Mouse (Mus musculus): ENCODE measurements at regions not wholly inside any gene's neighbourhood (a gene's known extent, or its start where the extent isn't known, plus 50 kb on each side); places are given as distances from the start of the nearest gene placed in this dataset.
A peak's percentile ranks its signal among the peaks of the same experiment; 100 is the strongest.

DNA sequence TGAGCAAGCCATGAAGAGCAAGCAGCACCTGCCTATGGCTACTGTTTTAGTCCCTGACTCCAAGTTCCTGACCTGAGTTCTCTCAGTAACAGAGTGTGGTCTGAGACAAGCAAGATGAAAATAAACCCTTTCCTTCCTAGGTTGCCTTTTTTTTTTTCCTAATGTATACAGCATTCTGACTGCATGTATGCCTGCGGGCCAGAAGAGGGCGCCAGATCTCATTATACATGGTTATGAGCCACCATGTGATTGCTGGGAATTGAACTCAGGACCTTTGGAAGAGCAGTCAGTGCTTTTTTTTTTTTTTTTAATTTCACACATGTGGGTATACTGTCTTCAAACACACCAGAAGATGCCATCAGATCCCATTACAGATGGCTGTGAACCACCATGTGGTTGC lies 69.3 kb upstream of the Usp24 start:
- no peak for DNase-seq

DNA sequence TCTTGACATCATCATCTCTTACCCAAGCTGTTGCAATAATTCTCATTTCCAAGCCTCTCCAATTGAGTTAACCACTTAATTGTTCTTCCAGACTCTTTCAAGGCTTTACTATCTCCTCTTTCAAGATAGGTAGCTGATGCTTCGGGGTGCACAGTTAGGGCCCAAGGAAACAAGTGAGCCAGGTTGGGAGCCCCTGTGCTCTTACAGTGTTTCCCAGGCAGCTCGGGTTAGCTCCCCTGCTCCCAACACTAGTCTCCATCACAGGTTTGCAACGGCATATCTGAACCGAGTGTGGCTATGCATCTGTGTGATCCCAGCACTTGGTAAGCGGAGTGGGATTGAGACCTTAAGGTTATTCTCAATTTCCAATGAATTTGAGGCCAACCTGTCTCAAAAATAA lies 68.6 kb upstream of the Usp24 start:
- no peak for DNase-seq

DNA sequence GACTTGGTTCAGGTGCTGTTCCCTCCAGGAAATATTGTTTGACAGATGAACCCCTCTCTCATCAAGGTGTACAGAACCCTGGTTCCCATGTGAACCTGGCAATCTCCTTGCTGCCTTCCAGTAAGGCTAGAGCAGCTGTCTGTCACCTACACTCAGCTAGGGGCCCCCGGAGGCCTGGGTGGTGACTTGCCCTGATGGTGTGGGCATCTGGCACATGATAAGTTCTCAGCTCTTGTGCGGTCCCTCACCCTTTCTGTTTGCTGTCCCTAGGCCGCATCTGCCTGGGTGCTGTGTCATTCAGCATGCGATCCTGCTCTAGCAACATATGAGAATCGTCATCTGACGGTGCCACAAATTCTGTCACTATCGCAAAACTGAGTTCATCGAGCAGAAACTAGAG lies 67.7 kb upstream of the Usp24 start:
- no peak for DNase-seq

DNA sequence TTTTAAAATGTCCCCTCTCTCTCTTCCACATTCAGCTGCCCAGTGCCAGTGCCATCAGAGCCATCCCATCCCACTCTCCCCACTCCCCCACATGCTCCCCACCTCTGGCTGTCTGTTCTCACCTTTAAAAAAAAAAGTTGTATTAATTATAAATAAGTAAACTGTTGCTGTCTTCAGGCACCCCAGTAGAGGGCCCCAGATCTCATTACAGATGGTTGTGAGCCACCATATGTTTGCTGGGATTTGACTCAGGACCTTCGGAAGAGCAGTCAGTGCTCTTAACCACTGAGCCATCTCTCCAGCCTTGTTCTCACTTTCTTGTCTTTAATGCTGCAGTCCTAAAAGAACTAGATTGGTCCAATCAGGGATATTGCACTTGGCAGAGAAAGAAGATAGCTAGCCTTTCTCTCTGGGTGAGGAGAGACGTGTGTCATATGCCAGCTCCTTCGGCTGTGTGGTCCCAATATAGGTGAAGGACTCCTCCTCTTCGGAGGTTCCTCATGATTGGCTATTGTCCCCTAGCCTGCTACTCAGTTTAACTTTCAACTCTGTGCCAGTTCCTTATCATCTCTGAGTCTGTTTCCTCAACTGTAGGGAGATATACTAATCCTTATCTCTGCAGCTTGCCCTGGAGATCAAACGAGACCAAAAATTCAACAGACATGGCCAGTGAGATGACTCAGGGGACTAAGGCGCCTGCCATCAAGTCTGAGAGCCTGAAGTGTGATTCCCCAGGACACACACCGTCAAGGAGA lies 66.8 kb upstream of the Usp24 start:
- DNase-seq, result no peak

DNA sequence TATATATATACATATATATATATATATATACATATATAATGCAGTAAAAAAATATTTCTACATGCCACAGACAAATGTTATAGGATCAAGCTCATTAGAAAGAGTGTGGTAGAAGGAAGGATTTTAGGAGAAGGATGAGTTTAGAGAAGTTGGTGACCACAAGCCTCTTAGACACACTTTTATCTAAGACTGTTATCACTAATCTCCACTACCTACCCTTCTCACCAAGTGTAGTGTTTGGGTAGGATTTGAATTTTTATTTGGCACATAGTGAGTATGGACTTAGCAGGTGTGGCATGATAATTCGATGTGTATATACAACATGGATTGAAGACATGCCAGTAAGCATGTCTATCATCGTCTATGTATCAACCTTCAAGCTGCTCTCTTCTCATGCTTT lies 66.0 kb upstream of the Usp24 start:
- no peak for DNase-seq

DNA sequence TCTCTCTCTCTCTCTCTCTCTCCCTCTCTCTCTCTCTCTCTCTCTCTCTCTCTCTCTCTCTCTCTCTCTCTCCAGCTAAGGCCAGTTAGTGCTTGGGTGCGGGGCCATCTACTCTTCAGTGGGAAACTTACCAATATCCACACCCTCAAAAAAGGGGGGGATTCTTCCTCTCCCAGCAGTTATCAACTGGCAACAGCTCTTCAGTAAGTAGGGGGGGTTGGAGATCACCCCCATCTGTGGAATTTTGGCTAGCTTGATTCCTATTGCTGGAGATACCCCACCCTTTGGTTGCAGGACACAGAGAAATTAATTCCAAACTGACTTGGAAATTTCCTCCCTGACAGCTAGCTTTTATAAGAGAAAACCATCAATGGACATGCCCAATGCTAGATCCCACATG lies 64.6 kb upstream of the Usp24 start:
- no peak for DNase-seq

DNA sequence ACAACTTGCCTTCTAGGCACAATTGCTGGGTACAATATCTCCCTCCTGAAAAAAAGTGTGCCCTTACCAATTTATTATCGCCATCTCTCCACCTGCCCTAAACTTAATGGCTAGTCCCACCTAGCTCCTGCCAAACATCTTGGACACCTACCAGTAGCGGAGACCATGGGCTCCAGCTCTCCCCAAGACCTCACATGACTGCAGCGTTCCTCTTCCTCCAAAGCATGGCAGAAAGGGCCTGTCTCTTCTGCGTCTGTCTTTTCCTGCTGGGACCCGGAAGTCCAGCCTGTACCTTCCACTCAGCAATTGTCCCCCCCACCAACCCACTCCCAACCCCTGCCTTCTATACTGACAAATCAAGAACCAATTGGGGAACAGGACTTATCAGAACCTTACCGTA lies 63.1 kb upstream of the Usp24 start:
- DNase-seq, result no peak

DNA sequence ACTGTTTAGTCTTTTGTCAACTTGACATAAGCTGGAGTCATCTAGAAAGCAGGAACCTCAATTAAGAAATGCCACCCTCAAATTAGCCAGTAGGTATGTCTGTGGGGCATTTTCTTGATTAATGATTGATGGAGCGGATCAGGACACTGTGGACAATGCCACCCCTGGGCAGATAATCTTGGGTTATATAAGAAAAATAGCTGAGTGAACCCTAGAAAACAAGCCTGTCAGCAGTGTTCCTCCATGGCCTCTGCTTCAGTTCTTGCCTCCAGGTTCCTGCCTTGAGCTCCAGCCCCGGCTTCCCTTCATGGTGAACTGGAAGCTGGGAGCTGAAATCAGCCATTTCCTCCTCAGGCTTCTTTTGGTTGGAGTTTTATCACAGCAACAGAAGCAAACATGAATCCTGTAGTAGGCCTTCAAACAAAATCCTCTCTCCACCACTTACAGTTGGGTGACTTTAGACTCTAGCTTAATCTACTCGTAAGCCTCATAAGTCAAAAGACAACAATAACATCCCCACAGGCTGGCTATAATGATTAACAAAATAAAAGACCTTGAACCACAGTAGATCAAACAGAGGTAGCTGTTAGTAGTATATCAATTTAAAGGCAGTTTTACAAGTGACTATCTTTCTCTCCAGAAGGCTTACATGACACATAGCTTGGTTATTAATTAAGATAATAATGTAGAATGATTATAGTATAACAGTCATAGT lies 61.1 kb upstream of the Usp24 start:
- no peak for DNase-seq

DNA sequence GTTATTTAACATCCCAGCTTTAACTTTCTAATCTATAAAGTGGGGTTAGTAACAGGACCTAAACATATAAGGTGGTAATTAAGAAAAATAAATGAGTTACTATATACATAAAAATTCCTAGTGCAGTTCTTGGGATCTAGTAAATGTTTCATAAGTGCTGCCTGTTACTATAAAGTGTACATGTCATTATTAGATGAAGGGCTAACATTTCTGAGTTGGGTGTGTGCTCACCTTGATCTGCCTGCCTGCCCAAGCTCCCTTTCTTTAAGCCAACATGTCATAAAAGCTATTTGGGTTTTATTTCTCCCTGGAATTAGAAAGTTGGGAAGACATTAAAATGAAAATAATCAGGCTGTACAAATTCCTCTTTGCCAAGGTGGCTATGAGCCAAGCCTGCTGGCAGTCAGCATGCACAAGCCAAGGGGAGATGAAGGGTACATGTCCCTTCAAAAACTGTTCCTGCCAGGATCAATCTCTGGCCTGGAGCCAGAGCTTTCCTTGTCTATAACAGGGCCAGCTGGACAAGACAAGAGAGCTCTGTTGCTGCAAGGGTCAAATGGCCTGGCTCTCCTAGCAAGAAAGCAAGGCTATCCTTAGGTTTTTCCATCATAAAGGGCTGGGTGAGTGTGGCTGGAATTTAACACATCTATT lies 59.9 kb upstream of the Usp24 start:
- peak; percentile 79 for DNase-seq

DNA sequence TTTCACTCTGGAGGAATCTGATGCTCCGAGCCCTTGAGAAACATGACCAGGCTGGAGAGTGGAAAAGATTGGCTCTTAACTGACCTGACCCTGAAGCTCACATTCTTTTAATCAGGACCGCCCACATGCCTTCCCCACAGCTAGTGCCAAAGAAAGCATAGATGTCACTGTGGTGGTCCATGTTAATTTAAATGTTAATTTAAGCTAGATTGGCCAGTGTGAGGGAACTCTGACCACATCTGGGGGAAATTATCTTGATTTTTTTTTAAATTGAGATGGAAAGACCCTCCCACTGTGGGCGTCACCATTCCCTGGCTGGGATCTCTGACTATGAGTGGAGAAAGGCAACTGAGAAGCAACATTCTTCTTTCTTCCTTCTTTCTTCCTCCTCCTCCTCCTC lies 54.6 kb upstream of the Usp24 start:
- no peak for DNase-seq

DNA sequence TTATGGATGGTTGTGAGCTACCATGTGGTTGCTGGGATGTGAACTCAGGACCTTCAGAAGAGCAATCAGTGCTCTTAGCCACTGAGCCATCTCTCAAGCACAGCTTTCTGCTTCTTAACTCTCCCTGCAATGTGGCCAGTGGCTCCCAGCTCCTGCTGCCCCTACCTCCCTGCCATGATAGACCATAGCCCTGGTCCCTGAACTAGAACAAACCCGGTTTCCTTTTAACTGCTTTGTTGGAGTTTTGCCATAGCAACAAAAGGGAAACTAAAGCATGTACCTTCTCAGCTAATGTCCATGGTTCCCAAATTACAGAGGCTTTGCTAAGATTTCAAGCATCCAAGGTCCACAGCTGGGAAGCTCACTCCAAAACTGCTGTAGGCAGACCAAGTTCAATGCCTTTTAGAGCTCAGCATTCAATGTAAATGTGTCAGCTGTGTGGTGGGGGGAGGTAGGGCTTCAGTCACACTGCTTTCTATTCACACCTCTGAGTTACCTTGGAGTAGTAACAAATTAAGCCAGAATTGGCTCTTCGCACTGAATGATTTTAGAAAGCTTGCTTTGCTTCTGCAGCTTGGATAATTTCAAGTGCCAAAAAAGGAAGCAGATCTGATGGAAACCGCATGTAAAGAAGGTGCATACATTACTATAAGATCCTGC lies 54.0 kb upstream of the Usp24 start:
- no peak for DNase-seq

DNA sequence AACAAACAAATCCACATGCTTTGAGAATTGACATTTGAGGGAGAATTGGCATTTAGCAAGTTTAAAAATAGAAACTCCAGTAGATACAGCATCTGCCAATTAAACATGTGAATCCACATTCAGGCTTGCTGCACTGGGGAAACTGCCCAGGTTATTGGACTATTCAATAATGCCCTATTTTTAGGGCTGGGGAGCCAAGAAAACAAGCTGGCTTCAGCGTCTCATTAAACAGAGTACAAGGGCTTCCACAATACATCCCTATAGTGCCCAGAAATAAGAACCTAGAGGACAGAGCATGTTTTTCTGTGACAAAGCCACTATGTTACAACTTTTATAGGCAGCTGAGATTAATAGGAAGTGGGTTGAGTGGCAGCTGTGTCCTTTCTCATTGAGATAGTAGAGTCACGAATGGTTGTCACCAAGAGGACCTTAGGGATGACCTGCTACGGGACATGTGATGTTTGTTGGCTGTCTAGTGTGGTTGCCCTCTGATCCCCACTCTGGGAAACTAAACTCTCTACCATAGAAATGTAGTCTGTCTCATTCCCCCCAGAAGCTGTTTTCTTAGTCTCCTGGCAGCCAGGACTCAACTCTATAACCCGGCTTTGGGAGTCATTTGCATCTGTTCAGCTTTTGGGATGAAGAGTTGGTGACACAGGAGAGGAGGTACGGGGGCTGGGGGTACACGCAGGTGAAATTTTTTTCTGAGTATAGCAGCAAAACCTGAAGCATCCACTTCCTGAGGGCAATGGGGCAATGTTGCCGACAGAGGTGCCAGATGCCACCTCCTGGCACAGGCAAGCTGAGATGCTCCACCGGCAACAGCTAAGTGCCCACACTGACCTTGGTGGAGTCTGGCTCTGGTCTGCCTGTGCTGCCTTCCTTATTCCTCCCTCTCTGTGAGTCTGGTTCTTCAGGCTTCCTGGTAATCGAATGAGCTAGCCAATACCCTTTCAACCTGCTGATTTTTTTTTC lies 53.0 kb upstream of the Usp24 start:
- DNase-seq, result no peak
